Mouse (Mus musculus): ENCODE data around the gene Abcg5.

- TF ChIP-seq CTCF (IDR thresholded peaks at IDR 0.05; ENCODE audit: low read depth, low read length) (no peak), POLR2A (IDR thresholded peaks at IDR 0.05; ENCODE audit: borderline replicate concordance, low read depth, low read length) (no peak)
Observed at GRCm38 (mm10) chr17:84626276-84626856, 56.4 kb downstream of the Abcg5 start, which contains the start of gene Dync2li1.
